ENCODE assay signal across 8 mouse cellular contexts in genomic region chr9:21960558-21961208, GRCm38 (mm10). TPM values are rescaled to one million over a fixed set of nuclear protein-coding genes. Genes with fewer than 3 reads are reported as not detected.
DNase-seq lines count a peak whose midpoint lies in the region; ATAC-seq and TF ChIP-seq lines count a peak whose summit lies in the region.

No protein-coding gene starts in this region.

- no peak overlapping the region for H3K9ac ChIP-seq in midbrain, embryonic 11.5 days (ENCODE audit: low read length)
- H3K9ac ChIP-seq in midbrain, embryonic 14.5 days (replicated peaks; ENCODE audit: low read length), result no peak overlapping the region
- peak overlapping the region; percentile 98 for H3K9ac ChIP-seq in liver, embryonic 13.5 days
- H3K9ac ChIP-seq in stomach, postnatal 0 days (ENCODE audit: low read length), result no peak overlapping the region

- H3K4me3 ChIP-seq in midbrain, embryonic 11.5 days (ENCODE audit: low read depth, low read length), result peak overlapping the region; percentile 10; the same call in 1 of the 2 replicates
- H3K4me3 ChIP-seq in midbrain, embryonic 14.5 days (replicated peaks; ENCODE audit: low read depth, low read length), result no peak overlapping the region
- peak overlapping the region; percentile 85 for H3K4me3 ChIP-seq in liver, embryonic 13.5 days (replicated peaks)
- H3K4me3 ChIP-seq in stomach, postnatal 0 days (ENCODE audit: low read depth, low read length), result no peak overlapping the region

- no peak for ATAC-seq in midbrain, embryonic 11.5 days (ENCODE audit: low FRiP score)
- ATAC-seq in midbrain, embryonic 14.5 days (ENCODE audit: low FRiP score, low TSS enrichment), result no peak
- no peak for ATAC-seq in liver, embryonic 13.5 days (ENCODE audit: low read depth)
- no peak for ATAC-seq in stomach, postnatal 0 days (ENCODE audit: low FRiP score, low TSS enrichment)

- no peaks in the 10 kb centered on the region for H3K36me3 ChIP-seq in midbrain, embryonic 11.5 days (ENCODE audit: control insufficient read depth, insufficient read depth, low read length)
- H3K36me3 ChIP-seq in midbrain, embryonic 14.5 days (ENCODE audit: control insufficient read depth, insufficient read depth, low read length), result no peaks in the 10 kb centered on the region
- H3K36me3 ChIP-seq in liver, embryonic 13.5 days, result peaks cover 49% of the 10 kb centered on the region
- H3K36me3 ChIP-seq in stomach, postnatal 0 days (ENCODE audit: control insufficient read depth, insufficient read depth, low read length), result no peaks in the 10 kb centered on the region

- H3K4me2 ChIP-seq in midbrain, embryonic 11.5 days, result peak overlapping the region; percentile 0; the same call in 1 of the 2 replicates
- H3K4me2 ChIP-seq in midbrain, embryonic 14.5 days (ENCODE audit: low read length), result no peak overlapping the region
- peak overlapping the region; percentile 84 for H3K4me2 ChIP-seq in liver, embryonic 13.5 days
- peak overlapping the region; percentile 11; the same call in 1 of the 2 replicates for H3K4me2 ChIP-seq in stomach, postnatal 0 days (replicated peaks; ENCODE audit: low read depth)

- DNase-seq in adrenal gland, postnatal 14 days, result peak; percentile 51
- DNase-seq in adrenal gland, adult 8-10 months, result no peak
- DNase-seq in midbrain, embryonic 11.5 days (ENCODE audit: low spot score, missing footprints), result no peak
- DNase-seq in midbrain, embryonic 14.5 days, result no peak
- no peak for DNase-seq in liver, embryonic 13.5 days
- DNase-seq in stomach, postnatal 0 days (ENCODE audit: low spot score), result peak; percentile 72
- DNase-seq in left cerebral cortex, postnatal 36 days (ENCODE audit: low spot score in 2 of 2), result no peak
- DNase-seq in gastrocnemius, postnatal 25 days, result no peak

- H3K27me3 ChIP-seq in midbrain, embryonic 11.5 days (ENCODE audit: control insufficient read depth, insufficient read depth, low read length), result peaks cover 45% of the 10 kb centered on the region
- peaks cover 43% of the 10 kb centered on the region for H3K27me3 ChIP-seq in midbrain, embryonic 14.5 days (ENCODE audit: control insufficient read depth, insufficient read depth, low read length)
- H3K27me3 ChIP-seq in liver, embryonic 13.5 days, result 0 out of 2 replicates have a peak, but pooled peaks cover 6% of the 10 kb centered on the region
- no peaks in the 10 kb centered on the region for H3K27me3 ChIP-seq in stomach, postnatal 0 days (ENCODE audit: control insufficient read depth, insufficient read depth, low read length)

- peak; percentile 54 for TF ChIP-seq CTCF in stomach, postnatal 0 days (IDR thresholded peaks at IDR 0.05; ENCODE audit: low read depth)

- intact Hi-C loops in left cerebral cortex, postnatal 36 days (cut with DNase I), result loop anchor here (5.0 kb wide), 1 partner anchor 92 kb away; the partner anchor contains the start of gene Elavl3

- H3K27ac ChIP-seq in midbrain, embryonic 11.5 days (ENCODE audit: low read depth, low read length), result no peak overlapping the region
- no peak overlapping the region for H3K27ac ChIP-seq in midbrain, embryonic 14.5 days (replicated peaks; ENCODE audit: low read depth, low read length)
- H3K27ac ChIP-seq in liver, embryonic 13.5 days, result peak overlapping the region; percentile 99
- no peak overlapping the region for H3K27ac ChIP-seq in stomach, postnatal 0 days (replicated peaks)

- no peaks in the 10 kb centered on the region for H3K9me3 ChIP-seq in midbrain, embryonic 11.5 days (ENCODE audit: control insufficient read depth, low read length)
- H3K9me3 ChIP-seq in midbrain, embryonic 14.5 days (ENCODE audit: control insufficient read depth, low read length), result no peaks in the 10 kb centered on the region
- no peaks in the 10 kb centered on the region for H3K9me3 ChIP-seq in liver, embryonic 13.5 days (replicated peaks)
- H3K9me3 ChIP-seq in stomach, postnatal 0 days (ENCODE audit: control insufficient read depth, low read length), result no peaks in the 10 kb centered on the region

- TF ChIP-seq EP300 in stomach, postnatal 0 days (optimal IDR thresholded peaks at IDR 0.05), result no peak

- peaks cover 31% of the 10 kb centered on the region for H3K4me1 ChIP-seq in midbrain, embryonic 11.5 days (ENCODE audit: control insufficient read depth, insufficient read depth, low read length)
- peaks cover 20% of the 10 kb centered on the region for H3K4me1 ChIP-seq in midbrain, embryonic 14.5 days (ENCODE audit: control insufficient read depth, insufficient read depth, low read length)
- H3K4me1 ChIP-seq in liver, embryonic 13.5 days (replicated peaks), result peaks cover 66% of the 10 kb centered on the region
- peaks cover 2% of the 10 kb centered on the region; the same call in 1 of the 2 replicates for H3K4me1 ChIP-seq in stomach, postnatal 0 days (replicated peaks; ENCODE audit: control insufficient read depth, insufficient read depth)

- WGBS in midbrain, embryonic 11.5 days, result 11% methylated on average over 26 of the region's 26 CpGs
- WGBS in midbrain, embryonic 14.5 days, result 11% methylated on average over 26 of the region's 26 CpGs
- 39% methylated on average over 26 of the region's 26 CpGs for whole genome bisulfite sequencing in liver, embryonic 13.5 days (ENCODE audit: insufficient replicate concordance)
- WGBS in stomach, postnatal 0 days, result 15% methylated on average over 26 of the region's 26 CpGs

RNA-seq across cellular contexts. Expression of gene Epor, which starts 2.6 kb away (rescaled TPM):
- total RNA-seq in adrenal gland, postnatal 14 days (2021), result 3.8 and 4.1 TPM in 2 replicates
- total RNA-seq in adrenal gland, adult 8-10 months (2022), result 1 to 10 TPM; 1.2 to 4.7 (median 2.0) TPM
- 3.4 and 5.2 TPM in 2 replicates for polyA plus RNA-seq in midbrain, embryonic 11.5 days (2014; fragmentation: Nextera tagmentation; extraction: Ambion mirVana)
- polyA plus RNA-seq in midbrain, embryonic 14.5 days (2014; fragmentation: Nextera tagmentation; extraction: Ambion mirVana), result 0.65 and 2.0 TPM in 2 replicates
- polyA plus RNA-seq in liver, embryonic 13.5 days (2015; fragmentation: Nextera tagmentation; extraction: Ambion mirVana), result 143 and 144 TPM in 2 replicates
- 2.8 and 3.4 TPM in 2 replicates for polyA plus RNA-seq in stomach, postnatal 0 days (2015; fragmentation: Nextera tagmentation; extraction: Ambion mirVana)
- total RNA-seq in left cerebral cortex, postnatal 36 days (2021), result 10 to 100 TPM in 1 of 2 experiments, 1 to 10 TPM in 1; 7.7 to 11.6 TPM
- total RNA-seq in gastrocnemius, postnatal 25 days (2021), result under 1 TPM; 0.20 to 0.59 TPM

RNA-seq across cellular contexts. Expression of gene Swsap1, which starts 5.1 kb away (rescaled TPM):
- total RNA-seq in adrenal gland, postnatal 14 days (2021), result 13.1 and 13.7 TPM in 2 replicates
- total RNA-seq in adrenal gland, adult 8-10 months (2022), result 10 to 100 TPM; 17.5 to 22.5 (median 20.0) TPM
- polyA plus RNA-seq in midbrain, embryonic 11.5 days (2014; fragmentation: Nextera tagmentation; extraction: Ambion mirVana), result 20.3 and 22.3 TPM in 2 replicates
- 21.5 and 22.8 TPM in 2 replicates for polyA plus RNA-seq in midbrain, embryonic 14.5 days (2014; fragmentation: Nextera tagmentation; extraction: Ambion mirVana)
- 2.1 and 2.6 TPM in 2 replicates for polyA plus RNA-seq in liver, embryonic 13.5 days (2015; fragmentation: Nextera tagmentation; extraction: Ambion mirVana)
- 4.2 and 5.4 TPM in 2 replicates for polyA plus RNA-seq in stomach, postnatal 0 days (2015; fragmentation: Nextera tagmentation; extraction: Ambion mirVana)
- 10 to 100 TPM; 14.8 to 15.2 TPM for total RNA-seq in left cerebral cortex, postnatal 36 days (2021)
- 1 to 10 TPM; 1.6 to 2.7 TPM for total RNA-seq in gastrocnemius, postnatal 25 days (2021)

RNA-seq across cellular contexts. Expression of gene Plppr2, which starts 23.9 kb away (rescaled TPM):
- 25.5 and 31.0 TPM in 2 replicates for total RNA-seq in adrenal gland, postnatal 14 days (2021)
- 10 to 100 TPM; 19.6 to 44.0 (median 32.1) TPM for total RNA-seq in adrenal gland, adult 8-10 months (2022)
- polyA plus RNA-seq in midbrain, embryonic 11.5 days (2014; fragmentation: Nextera tagmentation; extraction: Ambion mirVana), result 19.1 and 22.2 TPM in 2 replicates
- 91.3 and 92.2 TPM in 2 replicates for polyA plus RNA-seq in midbrain, embryonic 14.5 days (2014; fragmentation: Nextera tagmentation; extraction: Ambion mirVana)
- polyA plus RNA-seq in liver, embryonic 13.5 days (2015; fragmentation: Nextera tagmentation; extraction: Ambion mirVana), result 0.99 and 1.4 TPM in 2 replicates
- polyA plus RNA-seq in stomach, postnatal 0 days (2015; fragmentation: Nextera tagmentation; extraction: Ambion mirVana), result 2.7 and 4.1 TPM in 2 replicates
- 100 to 1,000 TPM; 193 to 201 TPM for total RNA-seq in left cerebral cortex, postnatal 36 days (2021)
- under 1 TPM; 0.56 to 0.83 TPM for total RNA-seq in gastrocnemius, postnatal 25 days (2021)

RNA-seq across cellular contexts. Expression of gene Rgl3, which starts 28.6 kb away (rescaled TPM):
- 18.1 and 19.0 TPM in 2 replicates for total RNA-seq in adrenal gland, postnatal 14 days (2021)
- 10 to 100 TPM; 23.7 to 72.6 (median 49.6) TPM for total RNA-seq in adrenal gland, adult 8-10 months (2022)
- 0.97 and 2.2 TPM in 2 replicates for polyA plus RNA-seq in midbrain, embryonic 11.5 days (2014; fragmentation: Nextera tagmentation; extraction: Ambion mirVana)
- polyA plus RNA-seq in midbrain, embryonic 14.5 days (2014; fragmentation: Nextera tagmentation; extraction: Ambion mirVana), result 0.53 and 0.68 TPM in 2 replicates
- 0.15 and 0.46 TPM in 2 replicates for polyA plus RNA-seq in liver, embryonic 13.5 days (2015; fragmentation: Nextera tagmentation; extraction: Ambion mirVana)
- polyA plus RNA-seq in stomach, postnatal 0 days (2015; fragmentation: Nextera tagmentation; extraction: Ambion mirVana), result 2.7 and 2.9 TPM in 2 replicates
- 1 to 10 TPM; 1.7 to 2.5 TPM for total RNA-seq in left cerebral cortex, postnatal 36 days (2021)
- under 1 TPM; 0.33 to 0.83 TPM for total RNA-seq in gastrocnemius, postnatal 25 days (2021)

RNA-seq across cellular contexts. Expression of gene Tmem205, which starts 33.3 kb away (rescaled TPM):
- total RNA-seq in adrenal gland, postnatal 14 days (2021), result 203 and 258 TPM in 2 replicates
- 100 to 1,000 TPM; 375 to 588 (median 495) TPM for total RNA-seq in adrenal gland, adult 8-10 months (2022)
- polyA plus RNA-seq in midbrain, embryonic 11.5 days (2014; fragmentation: Nextera tagmentation; extraction: Ambion mirVana), result 30.6 and 35.7 TPM in 2 replicates
- polyA plus RNA-seq in midbrain, embryonic 14.5 days (2014; fragmentation: Nextera tagmentation; extraction: Ambion mirVana), result 42.2 and 51.8 TPM in 2 replicates
- 49.5 and 57.2 TPM in 2 replicates for polyA plus RNA-seq in liver, embryonic 13.5 days (2015; fragmentation: Nextera tagmentation; extraction: Ambion mirVana)
- polyA plus RNA-seq in stomach, postnatal 0 days (2015; fragmentation: Nextera tagmentation; extraction: Ambion mirVana), result 95.0 and 95.7 TPM in 2 replicates
- total RNA-seq in left cerebral cortex, postnatal 36 days (2021), result 10 to 100 TPM; 32.8 to 38.5 TPM
- total RNA-seq in gastrocnemius, postnatal 25 days (2021), result 10 to 100 TPM in 1 of 2 experiments, 1 to 10 TPM in 1; 8.6 to 14.6 TPM

Comparison
In these comparisons a context has a peak if more than half of its experiments do, and no peak if none do; other contexts are left out.
1. DNase-seq: peak in adrenal gland, postnatal 14 days (single experiment) and stomach, postnatal 0 days (single experiment); none in adrenal gland, adult 8-10 months (single experiment), midbrain, embryonic 11.5 days (single experiment), midbrain, embryonic 14.5 days (single experiment), liver, embryonic 13.5 days (single experiment), left cerebral cortex, postnatal 36 days (0 of 2) and gastrocnemius, postnatal 25 days (single experiment).
2. H3K4me3 ChIP-seq: peak in midbrain, embryonic 11.5 days (single experiment) and liver, embryonic 13.5 days (single experiment); none in midbrain, embryonic 14.5 days (single experiment) and stomach, postnatal 0 days (single experiment).
3. RNA of gene Plppr2, which starts 23.9 kb away (total RNA-seq): 193 to 201 TPM in left cerebral cortex, postnatal 36 days, 19.6 to 44.0 TPM in adrenal gland, adult 8-10 months and 25.5 to 31.0 TPM in adrenal gland, postnatal 14 days; 0.56 to 0.83 TPM in gastrocnemius, postnatal 25 days; every median in the first group is over 10 times any median in the second.